Mouse (Mus musculus): Measurements from ENCODE around the gene Cdh11. TPM values are rescaled to one million over a fixed set of nuclear protein-coding genes. Genes with fewer than 3 reads are reported as not detected.

Gene Cdh11
- polyA plus RNA-seq (2012; ENCODE audit: insufficient read depth, low replicate concordance) = not detected in 2 replicates

GRCm38 (mm10) chr8:102785592-102786416 lies at the start of gene Cdh11:
TSS of gene Cdh11 (minus strand) at chr8:102785642.
- H3K27me3 ChIP-seq (replicated peaks) = peaks cover 55% of the 10 kb centered on the region
- H3K9me3 ChIP-seq = 0 out of 2 replicates have a peak, but pooled peaks cover 4% of the 10 kb centered on the region
- TF ChIP-seq FLI1 (IDR thresholded peaks at IDR 0.05; ENCODE audit: low read length) (no peak), GATA1 (IDR thresholded peaks at IDR 0.05; ENCODE audit: borderline replicate concordance, low read length) (no peak)
- H3K4me3 ChIP-seq (replicated peaks) = no peak within 1 kb of the TSS
- H3K36me3 ChIP-seq (replicated peaks; ENCODE audit: low read length) = no peaks in the 10 kb centered on the region
- peaks cover 7% of the 10 kb centered on the region; the same call in 1 of the 2 replicates for H3K4me1 ChIP-seq

- no peaks in the 10 kb centered on the region for H3K27me3 ChIP-seq (replicated peaks)
- no peak for TF ChIP-seq GATA1 (IDR thresholded peaks at IDR 0.05; ENCODE audit: borderline replicate concordance, low read length)
- no peak for TF ChIP-seq FLI1 (IDR thresholded peaks at IDR 0.05; ENCODE audit: low read length)
- no peaks in the 10 kb centered on the region for H3K9me3 ChIP-seq
- H3K4me3 ChIP-seq (replicated peaks) = no peak overlapping the region
- no peaks in the 10 kb centered on the region for H3K36me3 ChIP-seq (replicated peaks; ENCODE audit: low read length)
- no peaks in the 10 kb centered on the region for H3K4me1 ChIP-seq
Observed at GRCm38 (mm10) chr8:102813959-102814358, 28.5 kb upstream of the Cdh11 start.

- TF ChIP-seq GATA1 (IDR thresholded peaks at IDR 0.05; ENCODE audit: borderline replicate concordance, low read length) = no peak
- TF ChIP-seq FLI1 (IDR thresholded peaks at IDR 0.05; ENCODE audit: low read length) = no peak
- H3K27me3 ChIP-seq (replicated peaks) = peaks cover 26% of the 10 kb centered on the region
- H3K4me3 ChIP-seq (replicated peaks) = no peak overlapping the region
Observed at GRCm38 (mm10) chr8:102790303-102790702, 4.9 kb upstream of the Cdh11 start.

GRCm38 (mm10) chr8:102786467-102787360 lies 1.3 kb upstream of the Cdh11 start:
- no peak overlapping the region for H3K4me3 ChIP-seq (replicated peaks)
- peaks cover 5% of the 10 kb centered on the region; the same call in 1 of the 2 replicates for H3K4me1 ChIP-seq
- H3K9me3 ChIP-seq = 0 out of 2 replicates have a peak, but pooled peaks cover 4% of the 10 kb centered on the region
- H3K27me3 ChIP-seq (replicated peaks) = peaks cover 55% of the 10 kb centered on the region
- TF ChIP-seq FLI1 (IDR thresholded peaks at IDR 0.05; ENCODE audit: low read length) (no peak), GATA1 (IDR thresholded peaks at IDR 0.05; ENCODE audit: borderline replicate concordance, low read length) (no peak)
- no peaks in the 10 kb centered on the region for H3K36me3 ChIP-seq (replicated peaks; ENCODE audit: low read length)

More at GRCm38 (mm10) chr8:102790303-102790702, 4.9 kb upstream of the Cdh11 start:
- Histone ChIP-seq H3K36me3 (replicated peaks; ENCODE audit: low read length) (no peaks in the 10 kb centered on the region), H3K9me3 (0 out of 2 replicates have a peak, but pooled peaks cover 1% of the 10 kb centered on the region), H3K4me1 (no peaks in the 10 kb centered on the region; the same call in 1 of the 2 replicates)

GRCm38 (mm10) chr8:102784835-102785455 lies 497 bp downstream of the Cdh11 start:
- peaks cover 55% of the 10 kb centered on the region for H3K27me3 ChIP-seq (replicated peaks)
- no peaks in the 10 kb centered on the region for H3K36me3 ChIP-seq (replicated peaks; ENCODE audit: low read length)
- peaks cover 10% of the 10 kb centered on the region; the same call in 1 of the 2 replicates for H3K4me1 ChIP-seq
- no peak for TF ChIP-seq GATA1 (IDR thresholded peaks at IDR 0.05; ENCODE audit: borderline replicate concordance, low read length)
- no peak for TF ChIP-seq FLI1 (IDR thresholded peaks at IDR 0.05; ENCODE audit: low read length)
- 0 out of 2 replicates have a peak, but pooled peaks cover 4% of the 10 kb centered on the region for H3K9me3 ChIP-seq
- H3K4me3 ChIP-seq (replicated peaks) = no peak overlapping the region

GRCm38 (mm10) chr8:102783821-102784591 lies 1.4 kb downstream of the Cdh11 start:
- no peaks in the 10 kb centered on the region for H3K36me3 ChIP-seq (replicated peaks; ENCODE audit: low read length)
- H3K4me3 ChIP-seq (replicated peaks) = no peak overlapping the region
- H3K27me3 ChIP-seq (replicated peaks) = peaks cover 55% of the 10 kb centered on the region

GRCm38 (mm10) chr8:102782707-102783489 lies 2.5 kb downstream of the Cdh11 start:
- Histone ChIP-seq H3K9me3 (0 out of 2 replicates have a peak, but pooled peaks cover 4% of the 10 kb centered on the region), H3K27me3 (replicated peaks) (peaks cover 54% of the 10 kb centered on the region), H3K4me1 (peaks cover 10% of the 10 kb centered on the region; the same call in 1 of the 2 replicates), H3K4me3 (replicated peaks) (no peak overlapping the region), H3K36me3 (replicated peaks; ENCODE audit: low read length) (no peaks in the 10 kb centered on the region)
- no peak for TF ChIP-seq GATA1 (IDR thresholded peaks at IDR 0.05; ENCODE audit: borderline replicate concordance, low read length)

More at GRCm38 (mm10) chr8:102783821-102784591, 1.4 kb downstream of the Cdh11 start:
- Histone ChIP-seq H3K9me3 (0 out of 2 replicates have a peak, but pooled peaks cover 4% of the 10 kb centered on the region), H3K4me1 (peaks cover 10% of the 10 kb centered on the region; the same call in 1 of the 2 replicates)
- TF ChIP-seq FLI1 (IDR thresholded peaks at IDR 0.05; ENCODE audit: low read length) (no peak), GATA1 (IDR thresholded peaks at IDR 0.05; ENCODE audit: borderline replicate concordance, low read length) (no peak)

- no peak for TF ChIP-seq GATA1 (IDR thresholded peaks at IDR 0.05; ENCODE audit: borderline replicate concordance, low read length)
- TF ChIP-seq FLI1 (IDR thresholded peaks at IDR 0.05; ENCODE audit: low read length) = no peak
- Histone ChIP-seq H3K4me3 (replicated peaks) (peak overlapping the region; percentile 53), H3K4me1 (peaks cover 10% of the 10 kb centered on the region; the same call in 1 of the 2 replicates), H3K27me3 (replicated peaks) (peaks cover 35% of the 10 kb centered on the region), H3K36me3 (replicated peaks; ENCODE audit: low read length) (no peaks in the 10 kb centered on the region), H3K9me3 (0 out of 2 replicates have a peak, but pooled peaks cover 4% of the 10 kb centered on the region)
Observed at GRCm38 (mm10) chr8:102780899-102781298, 4.5 kb downstream of the Cdh11 start.
